Mouse (Mus musculus) kidney, adult 2 months (tissue): ENCODE measurements around the gene Mtmr14. TPM values are rescaled to one million over a fixed set of nuclear protein-coding genes. Genes with fewer than 3 reads are reported as not detected.

Experiments
- DNase-seq: peaks from one replicate; pipeline ENCODE4 v3.0.0; 2021
- H3K27ac ChIP-seq: fragments of 200-500 bp; 2 replicates; pipeline ENCODE4 v1.5.1; 2012; ENCODE audit warnings: low read depth, low read length, control low read depth, inconsistent platforms; ENCODE audit not compliant: insufficient read depth
- H3K27me3 ChIP-seq: fragments of 200-500 bp; replicated peaks from 2 replicates; pipeline ENCODE4 v1.6.1; 2012; ENCODE audit warnings: mild to moderate bottlenecking, moderate library complexity, low read length, inconsistent platforms; ENCODE audit not compliant: control insufficient read depth, insufficient read depth
- H3K36me3 ChIP-seq: fragments of 200-500 bp; 2 replicates; pipeline ENCODE4 v1.6.1; 2012; ENCODE audit warnings: mild to moderate bottlenecking, moderate library complexity, low read length, inconsistent platforms; ENCODE audit not compliant: control insufficient read depth, insufficient read depth
- H3K4me1 ChIP-seq: fragments of 200-500 bp; 2 replicates; pipeline ENCODE4 v1.6.1; 2011; ENCODE audit warnings: low read length; ENCODE audit not compliant: control insufficient read depth, insufficient read depth
- H3K4me3 ChIP-seq: fragments of 200-500 bp; 2 replicates; pipeline ENCODE4 v1.5.1; 2011; ENCODE audit warnings: mild to moderate bottlenecking, low read depth, low read length, control low read depth; ENCODE audit not compliant: insufficient read depth
- CTCF ChIP-seq: fragments of 200-500 bp; conservative IDR thresholded peaks from 2 replicates; pipeline ENCODE4 v1.5.1; 2011; ENCODE audit warnings: low read depth, mild to moderate bottlenecking, control low read depth, low read length, moderate library complexity, mixed read lengths; ENCODE audit not compliant: insufficient read depth, insufficient read length
- POLR2A ChIP-seq: fragments of 200-500 bp; IDR thresholded peaks from one replicate; pipeline ENCODE4 v1.6.1; 2011; ENCODE audit warnings: low read depth, low read length, control low read depth
- WGBS: fragments of 180-500 bp; shearing (Covaris S2); methylation state at CpG from one replicate; pipeline ENCODE4 v1.1.7; 2018; 5-methylcytosine and 5-hydroxymethylcytosine counted together
- polyA plus RNA-seq: library from polyadenylated mRNA; depleted of rRNA; stranded (reverse); fragments of >200 nt; gene quantifications from 2 replicates; pipeline ENCODE4 v1.2.3, GENCODE M21; 2012; rRNA removed

Gene Mtmr14
- polyA plus RNA-seq, result 43.6 and 56.9 TPM in 2 replicates

- no peaks in the 10 kb centered on the region for H3K27me3 ChIP-seq
- TF ChIP-seq CTCF (no peak), POLR2A (no peak)
- peak within 1 kb of the TSS; percentile 77 for H3K4me3 ChIP-seq
- DNase-seq, result peak; percentile 99
- H3K4me1 ChIP-seq, result no peaks in the 10 kb centered on the region
- under 1% methylated on average over 55 of the region's 55 CpGs for WGBS
- peak within 1 kb of the TSS; percentile 52 for H3K27ac ChIP-seq
- no peaks in the 10 kb centered on the region for H3K36me3 ChIP-seq
Measured at GRCm38 (mm10) chr6:113237542-113238270, at the start of gene Mtmr14. Gene Mtmr14, plus strand, starts transcription at chr6:113237843.

GRCm38 (mm10) chr6:113193765-113194460 is 43.7 kb upstream of the Mtmr14 start:
- Histone ChIP-seq H3K36me3 (no peaks in the 10 kb centered on the region), H3K4me3 (no peak overlapping the region)
- peak; percentile 36 for DNase-seq

GRCm38 (mm10) chr6:113194517-113194840 is 43.2 kb upstream of the Mtmr14 start:
- 5% methylated on average over 5 of the region's 5 CpGs for WGBS
- no peak for DNase-seq
- no peak for TF ChIP-seq POLR2A
- no peak for TF ChIP-seq CTCF
- Histone ChIP-seq H3K27ac (no peak overlapping the region), H3K27me3 (peaks cover 2% of the 10 kb centered on the region; the same call in 1 of the 2 replicates), H3K4me3 (no peak overlapping the region), H3K36me3 (no peaks in the 10 kb centered on the region), H3K4me1 (no peaks in the 10 kb centered on the region)

More at GRCm38 (mm10) chr6:113193765-113194460, 43.7 kb upstream of the Mtmr14 start:
- 4% methylated on average over 46 of the region's 46 CpGs for whole genome bisulfite sequencing
- H3K4me1 ChIP-seq, result no peaks in the 10 kb centered on the region
- H3K27me3 ChIP-seq, result peaks cover 2% of the 10 kb centered on the region; the same call in 1 of the 2 replicates
- TF ChIP-seq CTCF (no peak), POLR2A (no peak)
- H3K27ac ChIP-seq, result no peak overlapping the region

GRCm38 (mm10) chr6:113194841-113195595 is 42.6 kb upstream of the Mtmr14 start, which contains the start of gene Lhfpl4:
Gene Lhfpl4, minus strand, starts transcription at chr6:113195384.
- Histone ChIP-seq H3K27me3 (peaks cover 2% of the 10 kb centered on the region; the same call in 1 of the 2 replicates), H3K4me1 (no peaks in the 10 kb centered on the region), H3K27ac (no peak within 1 kb of the TSS), H3K4me3 (peak within 1 kb of the TSS; percentile 33; the same call in 1 of the 2 replicates), H3K36me3 (no peaks in the 10 kb centered on the region)
- TF ChIP-seq POLR2A (no peak), CTCF (no peak)
- DNase-seq, result no peak
- WGBS, result 1% methylated on average over 56 of the region's 66 CpGs

GRCm38 (mm10) chr6:113195596-113195992 is 42.0 kb upstream of the Mtmr14 start:
- no peak for DNase-seq
- WGBS, result 19% methylated on average over 9 of the region's 9 CpGs
- H3K27me3 ChIP-seq, result peaks cover 2% of the 10 kb centered on the region; the same call in 1 of the 2 replicates
- H3K4me1 ChIP-seq, result no peaks in the 10 kb centered on the region
- no peak overlapping the region for H3K27ac ChIP-seq
- H3K4me3 ChIP-seq, result no peak overlapping the region
- TF ChIP-seq CTCF (no peak), POLR2A (no peak)
- no peaks in the 10 kb centered on the region for H3K36me3 ChIP-seq

- Histone ChIP-seq H3K4me1 (no peaks in the 10 kb centered on the region), H3K27ac (no peak overlapping the region), H3K27me3 (no peaks in the 10 kb centered on the region), H3K4me3 (no peak overlapping the region), H3K36me3 (no peaks in the 10 kb centered on the region)
- no peak for TF ChIP-seq POLR2A
- no peak for TF ChIP-seq CTCF
- 74% methylated on average over 2 of the region's 2 CpGs for WGBS
- no peak for DNase-seq
Measured at GRCm38 (mm10) chr6:113216280-113216679, 21.4 kb upstream of the Mtmr14 start.
